Mouse (Mus musculus): ENCODE results near the gene Chrnd.

Gene Chrnd

DNA sequence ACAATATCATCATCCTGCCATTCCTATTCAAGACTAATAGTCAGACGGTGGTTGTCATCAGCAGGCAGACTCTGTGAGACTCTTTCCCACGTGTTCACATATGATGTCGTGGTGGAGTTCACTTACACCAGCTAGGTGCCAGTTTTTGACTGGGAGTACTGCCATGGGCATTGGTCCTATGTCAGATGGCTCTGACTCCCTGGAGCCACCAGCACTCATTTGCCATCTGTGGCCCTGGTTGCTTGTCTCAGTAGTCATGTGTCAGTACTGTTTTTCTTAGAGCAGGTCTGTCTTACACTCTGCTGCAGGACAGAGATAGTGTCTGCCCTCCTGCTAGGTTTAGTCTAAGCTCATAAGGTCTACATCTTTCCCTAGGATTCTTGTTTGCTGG, 36.7 kb downstream of the Chrnd start:
- no peak for DNase-seq (ENCODE audit: low spot score in 2 of 2)

GRCm38 (mm10) chr1:87230606-87231005, 40.2 kb downstream of the Chrnd start:
- DNase-seq (ENCODE audit: low spot score in 2 of 2) = no peak

DNA sequence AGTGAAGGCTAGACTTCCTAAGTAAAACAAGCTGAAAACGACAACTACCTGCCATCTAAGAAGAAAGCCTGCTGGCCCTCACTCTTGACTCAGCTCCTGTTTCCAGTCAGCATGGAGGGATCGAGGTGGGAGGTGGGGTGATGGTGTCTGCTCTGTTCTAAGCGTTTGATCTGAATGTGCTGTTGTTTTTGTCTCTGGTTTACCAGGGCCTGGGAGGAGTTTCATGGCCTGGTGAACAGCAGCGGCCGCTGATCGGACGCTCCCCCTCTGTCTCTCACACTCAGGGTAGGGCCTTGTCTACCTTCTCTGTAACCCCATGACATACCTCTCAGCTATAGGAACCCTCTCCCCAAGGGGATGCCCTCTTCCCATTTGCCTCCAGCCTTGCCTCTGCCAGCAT, 41.8 kb downstream of the Chrnd start:
- no peak for DNase-seq (ENCODE audit: low spot score in 2 of 2)

DNA sequence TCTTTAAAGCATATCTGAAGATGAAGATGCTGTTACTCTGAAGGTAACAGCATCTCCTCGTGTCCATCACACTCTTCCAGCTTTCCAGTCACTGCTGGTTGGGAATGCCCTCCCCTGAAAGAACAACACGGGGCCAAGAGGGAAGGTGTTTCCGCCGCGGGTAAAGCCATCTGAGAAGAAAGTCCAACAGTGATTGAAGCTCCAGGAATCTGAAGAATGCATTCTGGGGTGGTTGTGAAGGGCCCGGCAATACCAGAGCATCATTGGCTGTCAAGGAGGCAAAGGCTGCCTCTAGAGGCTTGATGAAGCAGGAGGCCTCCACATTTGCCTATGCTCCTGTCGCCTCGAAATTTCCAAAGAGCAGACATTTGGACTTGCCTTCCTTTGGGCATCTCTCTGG, 48.6 kb downstream of the Chrnd start:
- DNase-seq (ENCODE audit: low spot score in 2 of 2) = no peak

- no peak for DNase-seq (ENCODE audit: low spot score in 2 of 2)
These were observed 52.6 kb downstream of the Chrnd start for GRCm38 (mm10) chr1:87243021-87243420.

GRCm38 (mm10) chr1:87245430-87245829, 55.0 kb downstream of the Chrnd start:
- DNase-seq (ENCODE audit: low spot score in 2 of 2) = no peak

GRCm38 (mm10) chr1:87245929-87246815, 55.8 kb downstream of the Chrnd start:
- peak; percentile 43 to 49 for DNase-seq (ENCODE audit: low spot score in 2 of 2)

Measured in spleen, postnatal 36 days (tissue).